Mouse (Mus musculus) lung, postnatal 0 days (tissue): ENCODE results near the gene Tars2. TPM values are rescaled to one million over a fixed set of nuclear protein-coding genes. Genes with fewer than 3 reads are reported as not detected.

Source experiments
- ATAC-seq: fragments of 200-750 bp; cut with Nextera tagmentation; 2 replicates; pipeline ENCODE4 v1.8.0; 2017; ENCODE audit warnings: moderate library complexity
- DNase-seq: peaks from one replicate; pipeline ENCODE4 v3.0.0-alpha.2; 2016; ENCODE audit warnings: low spot score
- H3K27ac ChIP-seq: fragments of 300-500 bp; sonication (generic); 2 replicates; pipeline ENCODE4 v1.5.1; 2014; ENCODE audit warnings: antibody characterized with exemption, mild to moderate bottlenecking, low read length, mixed read lengths
- H3K27me3 ChIP-seq: fragments of 300-500 bp; sonication (generic); replicated peaks from 2 replicates; pipeline ENCODE4 v1.6.1; 2014; ENCODE audit warnings: low read length, mixed read lengths; ENCODE audit not compliant: insufficient read depth
- H3K36me3 ChIP-seq: fragments of 300-500 bp; sonication (generic); 2 replicates; pipeline ENCODE4 v1.6.1; 2014; ENCODE audit warnings: low read length, mixed read lengths; ENCODE audit not compliant: insufficient read depth
- H3K4me1 ChIP-seq: fragments of 300-500 bp; sonication (generic); 2 replicates; pipeline ENCODE4 v1.6.1; 2014; ENCODE audit warnings: antibody characterized with exemption, low read depth, low read length, mixed read lengths; ENCODE audit not compliant: insufficient read depth
- H3K4me2 ChIP-seq: fragments of 300-500 bp; sonication (generic); replicated peaks from 2 replicates; pipeline ENCODE4 v1.6.1; 2014; ENCODE audit warnings: low read depth, mild to moderate bottlenecking, low read length, moderate library complexity, mixed read lengths
- H3K4me3 ChIP-seq: fragments of 300-500 bp; sonication (generic); 2 replicates; pipeline ENCODE4 v1.5.1; 2014; ENCODE audit warnings: low read depth, low read length
- H3K9ac ChIP-seq: fragments of 300-500 bp; sonication (generic); replicated peaks from 2 replicates; pipeline ENCODE4 v1.6.1; 2014; ENCODE audit warnings: low read depth, mild to moderate bottlenecking
- H3K9me3 ChIP-seq: fragments of 300-500 bp; sonication (generic); 2 replicates; pipeline ENCODE4 v1.6.1; 2016; ENCODE audit warnings: low read length, mixed read lengths
- CTCF ChIP-seq: IDR thresholded peaks from 2 replicates; pipeline ENCODE4 v1.5.1; 2016; ENCODE audit warnings: antibody characterized with exemption, mild to moderate bottlenecking
- EP300 ChIP-seq: IDR thresholded peaks from 2 replicates; pipeline ENCODE4 v1.6.1; 2016; ENCODE audit warnings: antibody characterized with exemption, mild to moderate bottlenecking, control low read depth
- whole genome bisulfite sequencing: fragments of 180-500 bp; shearing (Covaris S2); extraction: QIAGEN DNeasy Blood & Tissue Kit; methylation state at CpG from one replicate; pipeline ENCODE4 v1.1.7; 2014; 5-methylcytosine and 5-hydroxymethylcytosine counted together
- polyA plus RNA-seq: library from polyadenylated mRNA; unstranded; fragments of >200 nt; fragmentation: Nextera tagmentation; extraction: Ambion mirVana; gene quantifications from 2 replicates; pipeline ENCODE4 v1.2.1, GENCODE M21; 2015

Tars2 gene
- polyA plus RNA-seq, 1 experiment from 2014 or later: 18.5 TPM

DNA sequence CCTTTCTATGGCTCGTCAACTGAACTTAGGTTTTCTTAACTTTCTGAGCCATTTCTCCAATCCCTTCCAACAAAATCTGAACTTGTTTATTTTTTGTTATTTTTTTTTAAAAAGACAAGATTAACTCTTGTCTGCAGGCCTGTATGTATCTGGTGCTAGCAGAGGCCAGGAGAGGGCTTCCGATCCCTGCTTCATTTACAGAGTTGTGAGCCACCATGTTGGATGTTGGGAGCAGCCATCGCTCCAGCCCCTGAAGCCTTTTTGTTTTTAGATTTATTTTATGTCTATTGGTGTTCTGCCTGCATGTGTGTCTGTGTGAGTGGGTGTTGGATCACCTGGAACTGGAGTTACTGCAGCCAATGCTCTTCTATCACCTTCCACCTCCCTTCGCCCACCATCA lies 28.2 kb downstream of the Tars2 start:
- no peak overlapping the region for H3K4me3 ChIP-seq
- H3K36me3 ChIP-seq: no peaks in the 10 kb centered on the region
- H3K4me2 ChIP-seq: no peak overlapping the region
- no peak overlapping the region for H3K27ac ChIP-seq
- H3K27me3 ChIP-seq: no peaks in the 10 kb centered on the region
- H3K4me1 ChIP-seq: peaks cover 5% of the 10 kb centered on the region; the same call in 1 of the 2 replicates
- H3K9me3 ChIP-seq: no peaks in the 10 kb centered on the region
- H3K9ac ChIP-seq: no peak overlapping the region
- DNase-seq (no peak), ATAC-seq (no peak)
- 88% methylated on average over 4 of the region's 4 CpGs for WGBS
- TF ChIP-seq EP300 (no peak), CTCF (peak; percentile 22)

GRCm38 (mm10) chr3:95730431-95730830 lies 29.6 kb downstream of the Tars2 start:
- no peak overlapping the region for H3K4me3 ChIP-seq
- H3K27ac ChIP-seq: no peak overlapping the region
- H3K9ac ChIP-seq: no peak overlapping the region
- no peak overlapping the region for H3K4me2 ChIP-seq
- DNase-seq (no peak), ATAC-seq (no peak)
- H3K4me1 ChIP-seq: peaks cover 5% of the 10 kb centered on the region; the same call in 1 of the 2 replicates
- TF ChIP-seq CTCF (no peak), EP300 (no peak)
- H3K27me3 ChIP-seq: no peaks in the 10 kb centered on the region
- no peaks in the 10 kb centered on the region for H3K9me3 ChIP-seq
- no peaks in the 10 kb centered on the region for H3K36me3 ChIP-seq
- 72% methylated on average over 7 of the region's 7 CpGs for WGBS

- no peak overlapping the region for H3K4me2 ChIP-seq
- 0 out of 2 replicates have a peak, but pooled peaks cover 5% of the 10 kb centered on the region for H3K4me1 ChIP-seq
- H3K27me3 ChIP-seq: no peaks in the 10 kb centered on the region
- H3K9me3 ChIP-seq: no peaks in the 10 kb centered on the region
- DNase-seq: no peak
- WGBS: 65% methylated on average over 2 of the region's 2 CpGs
- no peaks in the 10 kb centered on the region for H3K36me3 ChIP-seq
- H3K4me3 ChIP-seq: no peak overlapping the region
- H3K9ac ChIP-seq: no peak overlapping the region
- no peak for ATAC-seq
- TF ChIP-seq EP300 (no peak), CTCF (no peak)
- no peak overlapping the region for H3K27ac ChIP-seq
Measured at GRCm38 (mm10) chr3:95728906-95729305, 31.1 kb downstream of the Tars2 start.

DNA sequence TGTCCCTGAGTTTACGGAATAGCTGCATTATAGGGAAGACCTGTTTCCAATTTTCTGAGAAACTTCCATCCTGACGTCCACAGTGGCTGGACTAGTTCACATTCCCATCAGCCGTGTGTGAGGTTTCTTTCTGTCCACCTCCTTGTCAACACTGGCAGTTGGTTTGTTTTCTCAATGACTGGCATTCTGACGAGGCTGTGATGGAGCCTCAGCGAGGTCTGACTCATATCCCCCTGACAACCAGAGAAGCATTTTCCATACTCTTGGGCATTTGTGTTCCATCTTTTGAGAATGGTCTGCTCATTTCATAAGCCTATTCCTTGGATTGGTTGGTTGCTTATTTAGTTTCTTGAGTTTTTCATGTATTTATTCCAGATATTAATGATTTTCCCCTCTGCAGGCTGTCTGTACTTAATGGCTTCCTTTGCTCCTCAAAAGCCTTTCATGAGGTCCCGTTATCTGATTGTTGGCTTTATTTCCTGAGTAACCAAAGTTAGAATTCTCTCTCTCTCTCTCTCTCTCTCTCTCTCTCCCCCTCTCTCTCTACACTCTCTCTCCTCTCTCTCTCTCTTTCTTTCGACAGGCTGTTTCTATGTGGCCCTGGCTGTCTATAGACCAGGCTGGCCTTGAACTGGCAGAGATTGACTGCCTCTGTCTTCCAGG lies 33.2 kb downstream of the Tars2 start:
- Histone ChIP-seq H3K36me3 (no peaks in the 10 kb centered on the region), H3K9ac (no peak overlapping the region), H3K4me2 (no peak overlapping the region), H3K27ac (no peak overlapping the region), H3K4me3 (no peak overlapping the region), H3K27me3 (no peaks in the 10 kb centered on the region), H3K9me3 (no peaks in the 10 kb centered on the region), H3K4me1 (no peaks in the 10 kb centered on the region)
- DNase-seq (peak; percentile 34), ATAC-seq (peak; percentile 47)
- 28% methylated on average over 7 of the region's 7 CpGs for WGBS
- TF ChIP-seq EP300 (no peak), CTCF (no peak)

- Histone ChIP-seq H3K27me3 (no peaks in the 10 kb centered on the region), H3K4me1 (no peaks in the 10 kb centered on the region), H3K9ac (no peak overlapping the region), H3K4me3 (no peak overlapping the region), H3K9me3 (no peaks in the 10 kb centered on the region), H3K4me2 (no peak overlapping the region), H3K27ac (no peak overlapping the region), H3K36me3 (no peaks in the 10 kb centered on the region)
- ATAC-seq: no peak
- no peak for DNase-seq
- WGBS: 71% methylated on average over 7 of the region's 7 CpGs
- TF ChIP-seq EP300: no peak
- TF ChIP-seq CTCF: no peak
Measured at GRCm38 (mm10) chr3:95725863-95726262, 34.1 kb downstream of the Tars2 start.

GRCm38 (mm10) chr3:95722386-95722785 lies 37.6 kb downstream of the Tars2 start:
- ATAC-seq (0 out of 2 replicates have a peak, but pooled peaks have one; percentile 35), DNase-seq (peak; percentile 30)
- TF ChIP-seq EP300 (peak; percentile 61; the same call in 1 of the 2 replicates), CTCF (no peak)

More at GRCm38 (mm10) chr3:95722386-95722785, 37.6 kb downstream of the Tars2 start:
- Histone ChIP-seq H3K9ac (no peak overlapping the region), H3K4me3 (no peak overlapping the region), H3K27ac (no peak overlapping the region), H3K27me3 (no peaks in the 10 kb centered on the region), H3K4me1 (no peaks in the 10 kb centered on the region), H3K36me3 (no peaks in the 10 kb centered on the region), H3K9me3 (no peaks in the 10 kb centered on the region), H3K4me2 (no peak overlapping the region)
- WGBS: 55% methylated on average over 3 of the region's 3 CpGs
